Mouse (Mus musculus) G1E (cell line): ENCODE data around the gene Hoxa1.

ENCODE experiments used
- CTCF ChIP-seq: IDR thresholded peaks from 2 replicates; pipeline ENCODE4 v1.5.1; 2012; ENCODE audit warnings: low read depth, low read length, inconsistent platforms, mixed read lengths
- GATA1 ChIP-seq: IDR thresholded peaks from 2 replicates; pipeline ENCODE4 v1.6.1; 2012; ENCODE audit warnings: borderline replicate concordance, low read length, inconsistent platforms, mixed read lengths
- GATA2 ChIP-seq: IDR thresholded peaks from 2 replicates; pipeline ENCODE4 v1.6.1; 2012; ENCODE audit warnings: low read depth, low read length, inconsistent platforms, borderline replicate concordance
- POLR2AphosphoS5 ChIP-seq: IDR thresholded peaks from 2 replicates; pipeline ENCODE4 v1.6.1; 2012; ENCODE audit warnings: low read depth, low read length, inconsistent platforms; ENCODE audit not compliant: insufficient replicate concordance

- TF ChIP-seq CTCF: no peak
- TF ChIP-seq GATA1: no peak
- no peak for TF ChIP-seq POLR2AphosphoS5
- TF ChIP-seq GATA2: no peak
Measured at GRCm38 (mm10) chr6:52177061-52177735, 19.1 kb upstream of the Hoxa1 start, which contains the start of gene 5730596B20Rik.
